Mouse (Mus musculus): Measurements from ENCODE around the gene Frat2.
"Not testable (repeated sequence)": the region's sequence is repeated elsewhere in the genome, so short reads cannot be mapped to it uniquely, and the experiment has no call there.

The Frat2 gene

GRCm38 (mm10) chr19:41847992-41848851, at the start of gene Frat2:
Frat2 (minus strand) TSS chr19:41848132.
- peak; percentile 84 for DNase-seq (ENCODE audit: low read depth, low spot score)

DNA sequence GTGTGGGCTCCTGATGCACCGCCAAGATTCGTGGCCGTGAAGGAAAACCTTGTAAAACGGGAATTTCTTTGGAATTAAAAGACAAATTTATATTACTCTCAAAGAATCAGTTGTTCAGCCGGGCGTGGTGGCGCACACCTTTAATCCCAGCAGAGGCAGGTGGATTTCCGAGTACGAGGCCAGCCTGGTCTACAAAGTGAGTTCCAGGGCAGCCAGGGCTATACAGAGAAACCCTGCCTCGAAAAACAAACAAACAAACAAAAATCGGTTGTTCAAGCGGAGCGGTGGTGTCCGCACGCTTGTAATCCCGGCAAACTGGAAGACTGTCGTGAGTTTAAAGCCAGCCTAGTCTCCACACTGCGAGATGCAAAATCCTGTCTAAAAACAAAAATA, 48.4 kb upstream of the Frat2 start:
- no peak for DNase-seq (ENCODE audit: low read depth, low spot score)

- DNase-seq (ENCODE audit: low read depth, low spot score): peak; percentile 92
Observed at GRCm38 (mm10) chr19:41895460-41896318, 47.8 kb upstream of the Frat2 start, which contains the start of gene Rrp12. Rrp12 (minus strand) TSS chr19:41896173.

GRCm38 (mm10) chr19:41894959-41895358, 47.0 kb upstream of the Frat2 start:
- no peak for DNase-seq (ENCODE audit: low read depth, low spot score)

DNA sequence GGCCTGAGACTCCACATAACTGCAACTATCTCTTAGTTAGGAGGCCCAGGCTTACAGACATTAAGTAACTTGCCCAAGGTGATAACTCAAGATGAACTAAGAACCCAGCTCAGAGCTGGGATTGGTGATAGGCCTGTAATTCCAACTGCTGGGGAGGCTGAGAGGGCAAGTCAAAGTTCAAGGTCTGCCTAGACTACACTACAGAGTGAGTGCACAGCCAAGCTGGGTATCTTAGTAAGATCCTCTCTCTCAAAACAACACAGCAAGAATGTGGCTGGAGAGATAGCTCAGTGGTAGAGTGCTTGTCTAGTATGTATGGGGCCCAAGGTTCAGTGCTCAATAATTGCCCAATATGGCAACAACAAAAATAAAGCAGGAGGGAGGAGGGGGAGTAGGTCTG, 40.3 kb upstream of the Frat2 start:
- no peak for DNase-seq (ENCODE audit: low read depth, low spot score)

GRCm38 (mm10) chr19:41883882-41884281, 36.0 kb upstream of the Frat2 start:
- DNase-seq (ENCODE audit: low read depth, low spot score): no peak

- DNase-seq (ENCODE audit: low read depth, low spot score): no peak
Observed at GRCm38 (mm10) chr19:41881842-41882241, 33.9 kb upstream of the Frat2 start.

DNA sequence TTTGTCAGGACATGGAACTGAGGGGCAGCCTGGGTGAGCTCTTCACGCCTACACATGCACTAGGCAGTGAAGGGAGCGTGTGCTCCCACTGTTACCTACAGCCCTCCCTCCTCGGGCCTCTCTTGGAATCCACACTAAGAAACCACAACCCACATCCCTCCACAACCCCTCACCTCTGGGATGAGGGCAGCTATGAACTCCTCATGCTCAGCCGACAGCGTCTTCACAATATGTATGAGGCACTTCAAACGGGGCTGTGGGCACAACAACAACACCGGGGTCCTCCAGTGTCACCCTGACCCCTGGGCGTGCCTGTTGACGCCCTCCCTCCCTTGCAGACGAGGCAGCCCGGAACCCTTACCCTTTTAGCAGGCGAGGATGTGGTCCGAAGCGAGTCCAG, 26.4 kb upstream of the Frat2 start:
- DNase-seq (ENCODE audit: low read depth, low spot score): no peak

DNA sequence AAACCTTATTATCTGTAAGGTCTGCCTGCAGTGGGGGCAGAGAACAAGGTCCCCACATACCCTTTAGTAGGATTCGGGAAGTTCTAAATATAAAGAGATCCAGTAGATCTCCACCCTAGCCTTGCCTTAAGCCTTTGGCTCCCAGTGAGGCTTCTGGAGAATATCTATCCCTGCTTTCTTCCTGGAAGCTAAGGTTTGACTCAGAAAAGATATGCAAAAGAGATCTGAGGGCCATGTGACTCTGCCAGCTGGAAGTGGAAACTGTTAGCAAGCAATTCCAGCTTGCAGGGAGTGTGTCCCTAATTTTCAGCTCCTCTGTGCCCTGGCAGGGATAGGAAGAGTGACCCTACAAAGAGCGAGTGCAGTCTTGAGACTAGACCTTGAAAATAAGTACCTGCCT, 24.4 kb upstream of the Frat2 start:
- DNase-seq (ENCODE audit: low read depth, low spot score): peak; percentile 50

DNA sequence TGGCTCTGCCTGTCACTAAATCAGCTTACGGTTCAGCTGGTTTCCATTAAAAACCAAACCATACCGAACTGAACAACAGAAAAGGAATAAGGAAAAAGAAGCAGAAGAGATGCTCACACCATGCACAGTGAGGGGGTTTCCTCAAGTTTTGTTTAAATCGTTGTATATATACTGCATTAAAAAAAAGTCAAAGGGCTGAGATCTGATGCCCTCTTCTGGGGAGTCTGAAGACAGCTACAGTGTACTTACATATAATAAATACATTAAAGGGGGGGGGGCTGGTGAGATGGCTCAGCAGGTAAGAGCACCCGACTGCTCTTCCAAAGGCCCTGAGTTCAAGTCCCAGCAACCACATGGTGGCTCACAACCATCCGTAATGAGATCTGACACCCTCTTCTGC, 22.0 kb upstream of the Frat2 start:
- DNase-seq (ENCODE audit: low read depth, low spot score): not testable (repeated sequence)

GRCm38 (mm10) chr19:41869296-41869695, 21.4 kb upstream of the Frat2 start:
- peak; percentile 67 for DNase-seq (ENCODE audit: low read depth, low spot score)

GRCm38 (mm10) chr19:41866707-41867106, 18.8 kb upstream of the Frat2 start:
- DNase-seq (ENCODE audit: low read depth, low spot score): no peak

- no peak for DNase-seq (ENCODE audit: low read depth, low spot score)
Observed at GRCm38 (mm10) chr19:41857816-41858310, 9.9 kb upstream of the Frat2 start.

DNA sequence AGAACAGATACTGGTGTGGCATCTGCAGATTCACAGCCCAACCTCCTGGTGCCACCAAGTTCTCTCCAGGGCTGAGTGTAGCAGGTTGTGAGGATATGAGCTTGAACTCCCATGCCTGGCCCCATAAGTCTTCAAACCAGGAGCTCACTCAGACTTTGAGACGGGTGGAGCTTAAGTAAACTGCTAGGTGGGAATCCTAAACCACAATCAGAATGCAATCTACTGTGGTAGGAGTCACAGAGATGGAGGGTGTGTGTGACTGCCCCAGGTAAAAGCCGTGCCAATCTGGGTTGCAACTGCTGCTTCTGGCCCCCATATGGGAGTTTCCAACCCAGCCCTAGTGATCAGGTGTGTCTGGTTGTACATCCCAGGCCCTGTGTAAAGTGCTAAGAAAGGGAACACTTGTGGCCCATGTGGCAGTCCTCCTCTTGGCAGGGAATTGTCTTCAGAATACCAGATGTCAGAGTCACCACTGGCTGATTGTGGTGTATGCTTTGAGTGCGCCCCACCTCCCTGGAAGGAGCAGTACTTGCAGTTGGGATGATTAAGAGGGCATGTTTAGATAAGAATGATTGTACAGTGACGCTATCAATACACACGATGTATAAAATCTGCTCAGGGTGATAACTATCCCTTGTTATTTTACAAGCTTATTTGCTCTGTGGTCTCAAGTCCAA, 9.3 kb upstream of the Frat2 start:
- DNase-seq (ENCODE audit: low read depth, low spot score): no peak

DNA sequence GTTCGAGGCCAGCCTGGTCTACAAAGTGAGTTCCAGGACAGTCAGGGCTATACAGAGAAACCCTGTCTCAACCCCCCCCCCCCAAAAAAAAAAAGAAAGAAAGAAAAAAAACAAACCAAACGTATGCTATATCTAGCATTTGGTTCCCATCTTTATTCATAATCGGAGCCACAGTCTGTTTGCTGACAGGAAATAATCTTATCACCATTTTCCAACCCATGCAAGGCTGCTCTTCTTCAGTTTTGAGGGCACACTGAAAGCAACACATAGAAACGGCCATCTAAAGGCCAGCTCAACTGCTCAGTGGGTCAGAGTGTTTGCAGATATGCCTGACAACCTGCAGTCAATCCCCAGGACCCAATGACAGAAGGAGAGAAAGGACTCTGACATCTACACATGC, 4.5 kb upstream of the Frat2 start:
- no peak for DNase-seq (ENCODE audit: low read depth, low spot score)

DNA sequence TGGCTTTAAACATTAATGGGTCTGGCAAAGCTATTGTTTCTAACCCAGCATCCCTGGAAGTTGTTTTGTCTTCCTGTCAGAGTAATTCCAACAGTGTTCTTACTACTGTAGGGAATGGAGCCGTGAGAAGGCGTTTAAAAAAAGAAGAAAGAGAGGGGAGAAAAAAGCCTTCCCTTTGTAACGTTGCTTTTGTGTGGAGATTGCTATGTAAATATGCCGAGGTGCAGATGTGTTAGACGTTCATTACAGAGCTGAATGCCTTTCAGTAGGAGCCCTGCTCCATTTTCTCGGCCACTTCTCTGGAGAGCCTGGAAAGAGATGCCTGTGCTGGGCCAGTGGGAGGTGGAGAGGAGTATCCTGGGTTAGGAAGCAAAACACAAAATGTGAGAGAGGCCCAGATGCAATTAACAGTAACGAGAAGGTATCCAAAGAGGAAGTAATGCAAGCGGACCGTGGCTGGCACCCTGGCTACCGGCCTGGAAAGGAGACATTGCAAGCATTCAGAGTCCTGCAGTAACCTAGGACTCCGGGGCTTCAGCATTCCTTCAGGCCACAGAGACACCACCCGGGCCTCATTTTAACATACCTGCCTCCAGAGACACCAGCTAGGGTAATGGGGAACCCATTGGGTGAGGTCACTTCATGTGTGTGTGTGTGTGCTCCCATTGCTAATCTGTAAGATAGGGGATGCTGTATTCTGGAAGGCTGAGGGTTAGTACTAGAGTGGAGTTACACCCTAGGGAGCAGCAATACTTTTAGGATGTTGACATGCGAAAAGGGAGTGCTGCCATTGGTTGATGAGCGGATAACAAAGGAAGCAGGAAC, 3.0 kb upstream of the Frat2 start:
- DNase-seq (ENCODE audit: low read depth, low spot score): no peak

GRCm38 (mm10) chr19:41850021-41850718, 2.2 kb upstream of the Frat2 start:
- DNase-seq (ENCODE audit: low read depth, low spot score): no peak

DNA sequence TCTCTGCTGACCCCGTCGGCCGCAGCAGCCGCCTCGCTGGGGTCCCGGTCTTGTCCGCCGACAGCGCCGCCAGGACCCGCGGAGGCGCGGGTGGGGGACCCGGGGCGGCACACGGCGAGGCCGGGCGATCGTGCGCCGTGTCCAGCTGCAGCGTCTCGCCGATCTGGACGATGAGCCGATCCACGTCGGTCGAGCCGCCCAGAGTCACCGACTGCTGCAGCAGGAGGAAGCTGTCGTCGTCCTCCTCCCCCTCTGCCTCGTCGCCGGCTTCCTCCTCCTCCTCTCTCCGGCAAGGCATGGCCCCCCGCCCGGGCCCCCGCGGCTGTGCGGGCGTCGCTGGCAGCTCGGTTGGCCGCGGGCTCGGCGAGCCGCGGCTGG, 329 bp downstream of the Frat2 start:
- not testable (repeated sequence) for DNase-seq (ENCODE audit: low read depth, low spot score)

GRCm38 (mm10) chr19:41847091-41847581, 796 bp downstream of the Frat2 start:
- no peak for DNase-seq (ENCODE audit: low read depth, low spot score)
